Mouse (Mus musculus) erythroblast, adult 5-6 weeks (primary cell): ENCODE results near the gene Psmb7. TPM values are rescaled to one million over a fixed set of nuclear protein-coding genes. Genes with fewer than 3 reads are reported as not detected.

Source experiments
- ATAC-seq: replicated peaks from 2 replicates; pipeline ENCODE4 v1.8.0; 2016; ENCODE audit warnings: moderate number of reproducible peaks, mild to moderate bottlenecking, moderate TSS enrichment, inconsistent platforms; ENCODE audit not compliant: poor library complexity, low FRiP score, severe bottlenecking
- total RNA-seq, 2 experiments: library from RNA; stranded (forward) in 1 of 2; stranded (reverse) in 1 of 2; fragments of 150-400 nt in 1 of 2; fragments of 200-764, 138-1000 nt in 1 of 2; gene quantifications; 2 replicates each; pipeline versions ENCODE4 v1.2.3 to v1.2.4; 2015 to 2017; ENCODE audit warnings: low replicate concordance in 2 of 2

Psmb7 gene
- total RNA-seq, 2 experiments from 2014 or later: 94.1 to 124 TPM

GRCm38 (mm10) chr2:38552004-38552443, 91.9 kb downstream of the Psmb7 start:
- ATAC-seq: no peak

GRCm38 (mm10) chr2:38547793-38548517, 95.9 kb downstream of the Psmb7 start:
- no peak for ATAC-seq

- ATAC-seq: no peak
These were observed 97.1 kb downstream of the Psmb7 start for GRCm38 (mm10) chr2:38546748-38547147.

GRCm38 (mm10) chr2:38546222-38546621, 97.7 kb downstream of the Psmb7 start:
- ATAC-seq: no peak

- no peak for ATAC-seq
These were observed 98.2 kb downstream of the Psmb7 start for GRCm38 (mm10) chr2:38545706-38546105.

GRCm38 (mm10) chr2:38544982-38545381, 98.9 kb downstream of the Psmb7 start:
- no peak for ATAC-seq

- no peak for ATAC-seq
These were observed 99.5 kb downstream of the Psmb7 start for GRCm38 (mm10) chr2:38544341-38544740.

- ATAC-seq: no peak
These were observed 100.7 kb downstream of the Psmb7 start for GRCm38 (mm10) chr2:38543158-38543557.

GRCm38 (mm10) chr2:38542366-38542765, 101.5 kb downstream of the Psmb7 start:
- ATAC-seq: no peak

- ATAC-seq: no peak
These were observed 102.3 kb downstream of the Psmb7 start for GRCm38 (mm10) chr2:38541570-38541969.

- no peak for ATAC-seq
These were observed 102.8 kb downstream of the Psmb7 start for GRCm38 (mm10) chr2:38541101-38541500.

- ATAC-seq: no peak
These were observed 103.2 kb downstream of the Psmb7 start for GRCm38 (mm10) chr2:38540666-38541065.

- ATAC-seq: no peak
These were observed 104.2 kb downstream of the Psmb7 start for GRCm38 (mm10) chr2:38539677-38540076.

Other genes starting within 250 kb of the Psmb7 start
- gene Nek6, start 132.4 kb downstream of the Psmb7 start, total RNA-seq (2015; ENCODE audit: low replicate concordance): 0.38 and 1.9 TPM in 2 replicates
- 0.14 and 1.9 TPM in 2 replicates for gene Nek6, start 132.4 kb downstream of the Psmb7 start, total RNA-seq (2017; ENCODE audit: low replicate concordance)
- gene Nr5a1, start 70.5 kb upstream of the Psmb7 start, total RNA-seq (2015; ENCODE audit: low replicate concordance): not detected in 2 replicates
- not detected in 2 replicates for gene Nr5a1, start 70.5 kb upstream of the Psmb7 start, total RNA-seq (2017; ENCODE audit: low replicate concordance)